Mouse (Mus musculus): ENCODE measurements at regions not wholly inside any gene's neighbourhood (a gene's known extent, or its start where the extent isn't known, plus 50 kb on each side); places are given as distances from the start of the nearest gene placed in this dataset.

- no peaks in the 10 kb centered on the region; the same call in 1 of the 2 replicates for H3K9me3 ChIP-seq (ENCODE audit: control insufficient read depth, low read length)
- peak; percentile 48; the same call in 1 of the 2 replicates for ATAC-seq
- 0 out of 2 replicates have a peak overlapping the region, but pooled peaks have one; percentile 29 for H3K27ac ChIP-seq (ENCODE audit: low read depth, low read length)
Observed at GRCm38 (mm10) chr12:12708954-12709523, 232.7 kb downstream of the Mycn start.

DNA sequence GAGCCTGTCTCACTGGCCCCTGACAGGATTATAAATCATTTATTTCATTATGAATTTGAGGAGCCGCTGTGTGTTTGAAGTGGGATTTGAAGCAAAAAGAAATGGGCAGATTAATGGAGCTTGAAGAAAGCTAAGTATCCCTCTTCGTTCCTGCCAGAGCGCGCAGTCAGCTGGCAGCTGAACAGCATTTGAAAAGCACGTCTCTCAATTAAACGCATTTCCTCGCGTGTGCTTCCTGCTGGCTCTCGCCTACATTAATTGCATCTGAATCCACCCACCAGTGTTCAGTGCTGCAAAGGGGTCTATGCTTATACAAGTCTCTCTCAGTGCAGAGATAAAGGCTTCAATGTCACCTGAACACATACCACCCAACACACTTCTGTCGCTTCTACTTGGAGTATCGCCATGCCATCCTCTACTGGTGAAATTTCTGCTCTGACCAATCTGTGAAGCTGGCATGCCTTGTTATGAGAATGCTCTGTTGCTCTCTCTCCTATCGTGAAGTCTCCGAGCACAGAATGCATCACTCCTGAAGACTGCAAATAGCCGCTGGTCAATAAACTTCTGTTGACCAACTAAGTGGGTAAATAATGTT is 235.3 kb downstream of the Mycn start:
- WGBS: 60% methylated on average over 14 of the region's 14 CpGs
- peak; percentile 37; the same call in 1 of the 2 replicates for ATAC-seq
- no peak overlapping the region for H3K27ac ChIP-seq (ENCODE audit: low read depth, low read length)
- no peak overlapping the region for H3K9ac ChIP-seq (ENCODE audit: low read depth, low read length)
- no peaks in the 10 kb centered on the region; the same call in 1 of the 2 replicates for H3K9me3 ChIP-seq (ENCODE audit: control insufficient read depth, low read length)
- peaks cover 12% of the 10 kb centered on the region for H3K4me1 ChIP-seq (ENCODE audit: control insufficient read depth, insufficient read depth, low read depth, low read length)
- H3K27me3 ChIP-seq (replicated peaks; ENCODE audit: control insufficient read depth, insufficient read depth, low read length): no peaks in the 10 kb centered on the region
- no peaks in the 10 kb centered on the region for H3K36me3 ChIP-seq (ENCODE audit: control insufficient read depth, insufficient read depth, low read length)
- no peak overlapping the region for H3K4me3 ChIP-seq (ENCODE audit: low read length)
- H3K4me2 ChIP-seq (ENCODE audit: low read length): 0 out of 2 replicates have a peak overlapping the region, but pooled peaks have one; percentile 20

More at GRCm38 (mm10) chr12:12708954-12709523, 232.7 kb downstream of the Mycn start:
- H3K4me1 ChIP-seq (ENCODE audit: control insufficient read depth, insufficient read depth, low read depth, low read length): peaks cover 12% of the 10 kb centered on the region
- peak overlapping the region; percentile 41 for H3K9ac ChIP-seq (ENCODE audit: low read depth, low read length)
- WGBS: 8% methylated on average over 14 of the region's 14 CpGs
- peak overlapping the region; percentile 27 for H3K4me2 ChIP-seq (ENCODE audit: low read length)
- H3K27me3 ChIP-seq (replicated peaks; ENCODE audit: control insufficient read depth, insufficient read depth, low read length): no peaks in the 10 kb centered on the region
- H3K4me3 ChIP-seq (ENCODE audit: low read length): no peak overlapping the region; the same call in 1 of the 2 replicates
- H3K36me3 ChIP-seq (ENCODE audit: control insufficient read depth, insufficient read depth, low read length): no peaks in the 10 kb centered on the region

GRCm38 (mm10) chr12:12701735-12702134 is 240.0 kb downstream of the Mycn start:
- 27% methylated on average over 3 of the region's 3 CpGs for WGBS
- peak; percentile 53 for ATAC-seq
- H3K4me1 ChIP-seq (ENCODE audit: control insufficient read depth, insufficient read depth, low read depth, low read length): no peaks in the 10 kb centered on the region

DNA sequence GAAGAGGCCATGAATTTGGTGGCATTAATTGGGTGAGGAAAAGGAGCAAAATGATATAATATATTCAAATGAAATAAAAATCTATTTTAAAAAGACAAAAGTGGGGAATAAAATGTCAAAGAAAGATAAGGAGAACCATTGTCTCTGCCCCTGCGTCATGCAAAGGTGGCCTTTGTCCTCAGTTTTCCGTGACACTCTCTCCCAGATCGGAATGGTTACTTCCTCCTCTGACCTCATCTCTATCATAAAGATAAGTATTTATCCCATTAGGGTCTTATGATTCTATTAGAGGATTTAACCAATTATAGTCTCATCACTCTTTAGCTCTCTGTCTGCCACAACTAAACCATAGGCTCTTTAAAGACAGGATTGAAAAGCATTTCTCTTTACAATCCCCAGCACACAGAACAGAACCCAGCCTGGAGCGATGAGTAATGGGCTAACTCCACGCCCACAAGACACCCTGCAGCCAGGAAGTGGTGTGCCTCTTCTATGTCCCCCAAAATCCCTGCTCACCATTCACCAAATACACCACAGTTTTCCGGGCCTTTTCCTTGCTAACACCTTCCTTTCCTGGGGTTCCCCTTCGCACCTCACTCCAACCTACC is 240.6 kb downstream of the Mycn start:
- 74% methylated on average over 7 of the region's 7 CpGs for WGBS
- Histone ChIP-seq H3K4me2 (ENCODE audit: low read length) (no peak overlapping the region), H3K36me3 (ENCODE audit: control insufficient read depth, insufficient read depth, low read length) (no peaks in the 10 kb centered on the region), H3K27me3 (replicated peaks; ENCODE audit: control insufficient read depth, insufficient read depth, low read length) (no peaks in the 10 kb centered on the region), H3K4me1 (ENCODE audit: control insufficient read depth, insufficient read depth, low read depth, low read length) (no peaks in the 10 kb centered on the region), H3K4me3 (ENCODE audit: low read length) (no peak overlapping the region), H3K9me3 (ENCODE audit: control insufficient read depth, low read length) (no peaks in the 10 kb centered on the region), H3K9ac (ENCODE audit: low read depth, low read length) (no peak overlapping the region), H3K27ac (ENCODE audit: low read depth, low read length) (no peak overlapping the region)
- no peak for ATAC-seq

More at GRCm38 (mm10) chr12:12701735-12702134, 240.0 kb downstream of the Mycn start:
- Histone ChIP-seq H3K36me3 (ENCODE audit: control insufficient read depth, insufficient read depth, low read length) (no peaks in the 10 kb centered on the region), H3K27me3 (replicated peaks; ENCODE audit: control insufficient read depth, insufficient read depth, low read length) (no peaks in the 10 kb centered on the region), H3K4me3 (ENCODE audit: low read length) (no peak overlapping the region), H3K9ac (ENCODE audit: low read depth, low read length) (no peak overlapping the region), H3K4me2 (ENCODE audit: low read length) (no peak overlapping the region), H3K27ac (ENCODE audit: low read depth, low read length) (no peak overlapping the region), H3K9me3 (ENCODE audit: control insufficient read depth, low read length) (no peaks in the 10 kb centered on the region)

- 10% methylated on average over 29 of the region's 29 CpGs for WGBS
- no peak overlapping the region for H3K27ac ChIP-seq (ENCODE audit: low read depth, low read length)
- no peaks in the 10 kb centered on the region for H3K27me3 ChIP-seq (replicated peaks; ENCODE audit: control insufficient read depth, insufficient read depth, low read length)
- H3K36me3 ChIP-seq (ENCODE audit: control insufficient read depth, insufficient read depth, low read length): no peaks in the 10 kb centered on the region
- peak overlapping the region; percentile 40 for H3K4me2 ChIP-seq (ENCODE audit: low read length)
- H3K4me1 ChIP-seq (ENCODE audit: control insufficient read depth, insufficient read depth, low read depth, low read length): peaks cover 7% of the 10 kb centered on the region
- no peak overlapping the region for H3K4me3 ChIP-seq (ENCODE audit: low read length)
- peak overlapping the region; percentile 35; the same call in 1 of the 2 replicates for H3K9ac ChIP-seq (ENCODE audit: low read depth, low read length)
- no peaks in the 10 kb centered on the region for H3K9me3 ChIP-seq (ENCODE audit: control insufficient read depth, low read length)
- ATAC-seq: peak; percentile 62
Observed at GRCm38 (mm10) chr12:12693838-12694777, 247.6 kb downstream of the Mycn start.

DNA sequence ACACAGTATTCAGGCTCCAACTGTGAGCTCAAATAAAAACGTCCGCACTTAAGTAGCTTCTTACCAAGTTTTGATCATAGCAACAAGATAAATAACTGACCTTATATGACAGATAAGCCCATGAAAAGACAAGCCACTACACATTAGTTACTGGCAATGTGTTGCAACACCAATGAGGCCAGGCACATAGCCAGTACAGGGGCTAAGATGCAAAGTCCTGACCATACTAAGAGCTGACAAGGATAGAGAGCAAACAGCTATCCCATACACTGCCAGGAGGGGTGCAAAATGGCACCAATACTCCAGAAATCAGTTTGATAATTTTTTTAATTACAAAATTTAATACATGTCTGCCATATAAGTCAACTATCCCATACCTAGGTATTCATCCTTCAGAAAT is 254.3 kb downstream of the Mycn start:
- no peak overlapping the region for H3K4me2 ChIP-seq (ENCODE audit: low read length)
- WGBS: 87% methylated on average over 2 of the region's 2 CpGs
- no peaks in the 10 kb centered on the region for H3K36me3 ChIP-seq (ENCODE audit: control insufficient read depth, insufficient read depth, low read length)
- H3K9ac ChIP-seq (ENCODE audit: low read depth, low read length): no peak overlapping the region
- no peak overlapping the region for H3K4me3 ChIP-seq (ENCODE audit: low read length)
- no peak overlapping the region for H3K27ac ChIP-seq (ENCODE audit: low read depth, low read length)
- no peak for ATAC-seq
- peaks cover 12% of the 10 kb centered on the region for H3K4me1 ChIP-seq (ENCODE audit: control insufficient read depth, insufficient read depth, low read depth, low read length)
- H3K9me3 ChIP-seq (ENCODE audit: control insufficient read depth, low read length): no peaks in the 10 kb centered on the region
- no peaks in the 10 kb centered on the region for H3K27me3 ChIP-seq (replicated peaks; ENCODE audit: control insufficient read depth, insufficient read depth, low read length)

DNA sequence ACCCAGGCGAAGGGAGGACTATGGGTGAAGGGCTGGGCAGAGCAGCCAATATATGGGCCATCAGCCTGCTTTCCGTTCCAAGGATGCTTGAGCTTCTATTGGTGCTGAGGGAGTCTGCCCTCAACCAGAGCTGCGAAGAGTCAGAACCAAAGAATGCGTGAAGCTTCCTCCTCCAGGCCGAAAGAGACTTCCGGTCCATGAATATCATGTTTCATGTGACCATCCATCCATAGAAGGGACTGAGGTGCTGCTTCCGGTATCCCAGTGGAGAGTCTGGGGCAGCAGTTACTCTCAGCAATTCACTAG is 256.5 kb downstream of the Mycn start:
- Histone ChIP-seq H3K27me3 (replicated peaks; ENCODE audit: control insufficient read depth, insufficient read depth, low read length) (no peaks in the 10 kb centered on the region), H3K27ac (ENCODE audit: low read depth, low read length) (no peak overlapping the region), H3K4me2 (ENCODE audit: low read length) (no peak overlapping the region), H3K9ac (ENCODE audit: low read depth, low read length) (no peak overlapping the region), H3K9me3 (ENCODE audit: control insufficient read depth, low read length) (no peaks in the 10 kb centered on the region), H3K4me3 (ENCODE audit: low read length) (no peak overlapping the region), H3K4me1 (ENCODE audit: control insufficient read depth, insufficient read depth, low read depth, low read length) (peaks cover 22% of the 10 kb centered on the region), H3K36me3 (ENCODE audit: control insufficient read depth, insufficient read depth, low read length) (no peaks in the 10 kb centered on the region)
- 51% methylated on average over 7 of the region's 7 CpGs for WGBS
- no peak for ATAC-seq

DNA sequence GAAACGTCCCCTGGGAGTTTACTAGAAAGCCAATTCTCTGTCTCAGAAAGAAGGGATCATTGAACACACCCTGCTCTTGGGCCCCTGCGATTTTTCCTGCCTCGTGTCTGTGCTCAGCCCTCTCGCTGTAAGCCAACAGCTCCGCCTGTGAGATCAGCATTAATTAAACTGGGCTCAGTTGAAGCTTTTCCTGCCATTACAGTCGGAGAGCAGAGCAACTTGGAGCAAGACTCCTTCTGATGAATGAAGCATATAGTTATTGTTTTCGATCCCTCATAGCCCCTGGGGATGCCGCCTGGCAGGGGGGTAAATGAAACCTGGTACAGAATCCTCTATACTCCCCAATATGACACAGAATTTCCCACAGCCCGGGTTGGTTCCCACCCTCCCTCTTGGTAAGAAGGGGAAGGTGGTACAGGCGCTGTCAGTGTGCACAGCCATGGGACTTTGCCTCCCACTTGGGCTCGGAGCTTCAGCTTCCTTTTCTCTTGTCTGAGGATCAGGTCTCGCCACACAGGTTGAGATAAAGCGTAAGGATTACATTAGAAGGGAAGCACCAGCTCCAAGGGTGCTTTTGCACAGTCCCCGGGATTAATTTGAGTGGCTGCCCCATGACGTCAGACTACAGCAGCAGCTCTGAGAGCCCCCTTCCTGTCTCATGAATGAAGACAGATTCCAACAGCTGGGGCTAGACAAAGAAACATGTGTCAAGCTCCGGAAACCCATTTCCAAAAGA is 257.1 kb downstream of the Mycn start:
- Histone ChIP-seq H3K27me3 (replicated peaks; ENCODE audit: control insufficient read depth, insufficient read depth, low read length) (no peaks in the 10 kb centered on the region), H3K27ac (ENCODE audit: low read depth, low read length) (no peak overlapping the region), H3K9ac (ENCODE audit: low read depth, low read length) (no peak overlapping the region), H3K4me3 (ENCODE audit: low read length) (no peak overlapping the region), H3K9me3 (ENCODE audit: control insufficient read depth, low read length) (no peaks in the 10 kb centered on the region), H3K4me2 (ENCODE audit: low read length) (peak overlapping the region; percentile 8; the same call in 1 of the 2 replicates), H3K36me3 (ENCODE audit: control insufficient read depth, insufficient read depth, low read length) (no peaks in the 10 kb centered on the region), H3K4me1 (ENCODE audit: control insufficient read depth, insufficient read depth, low read depth, low read length) (peaks cover 25% of the 10 kb centered on the region)
- ATAC-seq: peak; percentile 32
- WGBS: 21% methylated on average over 16 of the region's 16 CpGs
